Mouse (Mus musculus) cortical plate, adult 2 months (tissue): ENCODE measurements around the gene Ascc1. TPM values are rescaled to one million over a fixed set of nuclear protein-coding genes. Genes with fewer than 3 reads are reported as not detected.

ENCODE experiments used
- H3K27ac ChIP-seq: fragments of 200-500 bp; 2 replicates; pipeline ENCODE4 v1.5.1; 2012; ENCODE audit warnings: low read length, control low read depth, inconsistent platforms; ENCODE audit not compliant: insufficient read depth
- H3K4me1 ChIP-seq: fragments of 200-500 bp; 2 replicates; pipeline ENCODE4 v1.6.1; 2011; ENCODE audit warnings: low read length; ENCODE audit not compliant: control insufficient read depth, insufficient read depth
- H3K4me3 ChIP-seq: fragments of 200-500 bp; 2 replicates; pipeline ENCODE4 v1.5.1; 2011; ENCODE audit warnings: mild to moderate bottlenecking, low read length, control low read depth; ENCODE audit not compliant: insufficient read depth
- CTCF ChIP-seq: fragments of 200-500 bp; IDR thresholded peaks from 2 replicates; pipeline ENCODE4 v1.5.1; 2011; ENCODE audit warnings: mild to moderate bottlenecking, control low read depth, low read length; ENCODE audit not compliant: insufficient read depth; ENCODE audit errors: extremely low read depth
- POLR2A ChIP-seq: fragments of 200-500 bp; IDR thresholded peaks from 2 replicates; pipeline ENCODE4 v1.6.1; 2011; ENCODE audit warnings: mild to moderate bottlenecking, low read length, control low read depth; ENCODE audit not compliant: insufficient read depth; ENCODE audit errors: extremely low read depth
- polyA plus RNA-seq: library from polyadenylated mRNA; depleted of rRNA; stranded (reverse); fragments of >200 nt; gene quantifications from 2 replicates; pipeline ENCODE4 v1.2.3, GENCODE M21; 2012

The Ascc1 gene
- polyA plus RNA-seq, 1 experiment, result 22.7 TPM

DNA sequence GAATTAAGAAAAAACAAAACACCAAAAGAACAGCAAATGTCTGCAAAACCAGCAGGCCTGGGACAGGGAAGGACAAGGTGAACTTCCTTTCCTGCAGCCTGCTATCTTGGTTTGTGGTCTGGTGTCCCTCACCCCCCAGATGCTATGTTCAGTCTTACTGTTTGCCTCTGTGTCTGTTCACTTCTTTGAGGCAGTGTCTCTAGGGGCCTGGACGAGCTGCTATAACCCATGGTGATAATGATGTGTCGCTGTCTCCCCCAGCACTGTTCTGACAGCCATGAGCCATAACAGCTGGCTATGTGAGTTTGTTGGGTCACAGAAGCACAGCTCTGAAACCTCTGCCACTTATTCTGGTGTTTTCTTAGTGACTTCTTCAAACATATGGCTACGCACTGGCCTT is 27.8 kb upstream of the Ascc1 start:
- Histone ChIP-seq H3K27ac (peak overlapping the region; percentile 64), H3K4me1 (peaks cover 22% of the 10 kb centered on the region), H3K4me3 (no peak overlapping the region)
- no peak for TF ChIP-seq POLR2A
- no peak for TF ChIP-seq CTCF

DNA sequence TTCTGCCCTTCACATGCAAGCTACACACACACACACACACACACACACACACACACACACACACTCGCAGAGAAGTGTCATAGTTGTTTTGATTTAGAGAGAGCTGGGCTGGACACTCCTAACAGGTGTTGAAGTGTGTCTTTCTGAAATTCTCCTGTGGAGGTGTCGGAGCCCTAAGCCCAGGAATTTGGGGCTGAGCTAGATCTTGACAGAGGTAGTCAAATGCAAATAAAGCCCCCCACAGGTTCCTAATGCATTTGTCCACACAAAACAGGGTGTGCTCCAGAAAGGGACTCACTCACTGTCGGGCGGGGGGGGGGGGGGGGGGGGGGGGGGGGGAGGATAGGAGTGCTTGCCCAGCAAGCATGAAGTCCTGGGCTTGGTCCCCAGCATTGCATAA is 25.5 kb upstream of the Ascc1 start:
- Histone ChIP-seq H3K4me3 (no peak overlapping the region), H3K27ac (no peak overlapping the region), H3K4me1 (peaks cover 17% of the 10 kb centered on the region)
- TF ChIP-seq CTCF, result no peak
- TF ChIP-seq POLR2A, result no peak

DNA sequence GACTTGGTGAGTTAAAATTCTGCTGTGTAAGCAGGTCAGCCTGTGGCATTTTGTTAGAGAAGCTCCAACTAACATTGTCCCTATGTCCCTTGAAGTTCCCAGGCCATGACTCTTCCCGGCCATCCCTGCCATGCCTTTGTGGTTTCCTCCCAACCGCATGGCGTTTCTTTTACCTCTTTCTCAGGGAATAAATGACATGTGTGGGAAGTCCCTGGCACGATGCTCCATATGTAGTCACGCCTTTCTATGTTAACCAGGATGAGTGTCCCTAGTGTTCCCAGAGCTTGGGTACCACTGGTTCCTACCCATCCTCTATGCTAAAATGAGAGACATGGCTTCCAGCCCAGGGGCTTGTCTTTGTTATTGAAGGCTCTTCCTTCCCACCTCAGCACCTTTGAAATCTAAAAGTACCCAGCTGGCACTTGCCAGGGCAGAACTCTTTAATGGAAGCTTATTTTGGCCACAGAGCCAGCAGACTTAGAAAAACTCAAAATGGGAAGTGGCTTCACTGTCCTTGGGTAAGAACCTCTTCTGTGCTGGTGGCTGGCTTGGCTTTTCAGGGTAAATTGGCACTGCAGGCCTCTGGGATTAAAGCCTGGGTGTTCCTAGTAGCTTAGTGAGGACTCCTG is 24.8 kb upstream of the Ascc1 start:
- TF ChIP-seq POLR2A, result no peak
- no peak for TF ChIP-seq CTCF
- H3K4me3 ChIP-seq, result no peak overlapping the region
- H3K4me1 ChIP-seq, result peaks cover 17% of the 10 kb centered on the region
- peak overlapping the region; percentile 69 for H3K27ac ChIP-seq

DNA sequence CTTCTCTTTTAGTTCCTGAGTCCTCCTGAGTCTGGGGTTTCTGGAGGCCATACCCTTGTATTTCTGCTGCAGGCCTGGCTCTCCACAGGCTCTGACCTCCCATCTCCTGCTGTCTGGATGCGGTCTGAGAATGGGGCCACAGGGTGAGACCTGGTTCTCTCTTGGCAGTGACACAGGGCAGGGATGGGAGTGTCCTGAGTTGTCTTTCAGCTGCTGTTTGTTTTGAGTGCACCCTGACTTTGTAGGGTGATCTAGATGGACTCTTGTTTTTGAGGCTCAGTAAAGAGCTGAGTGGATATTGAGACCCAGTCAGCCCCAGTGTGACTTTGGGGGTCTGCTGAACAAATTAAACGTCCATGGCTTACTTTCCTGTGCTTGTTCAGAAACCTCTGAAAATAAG is 24.2 kb upstream of the Ascc1 start:
- Histone ChIP-seq H3K27ac (peak overlapping the region; percentile 69), H3K4me1 (peaks cover 17% of the 10 kb centered on the region), H3K4me3 (no peak overlapping the region)
- TF ChIP-seq CTCF (no peak), POLR2A (no peak)

DNA sequence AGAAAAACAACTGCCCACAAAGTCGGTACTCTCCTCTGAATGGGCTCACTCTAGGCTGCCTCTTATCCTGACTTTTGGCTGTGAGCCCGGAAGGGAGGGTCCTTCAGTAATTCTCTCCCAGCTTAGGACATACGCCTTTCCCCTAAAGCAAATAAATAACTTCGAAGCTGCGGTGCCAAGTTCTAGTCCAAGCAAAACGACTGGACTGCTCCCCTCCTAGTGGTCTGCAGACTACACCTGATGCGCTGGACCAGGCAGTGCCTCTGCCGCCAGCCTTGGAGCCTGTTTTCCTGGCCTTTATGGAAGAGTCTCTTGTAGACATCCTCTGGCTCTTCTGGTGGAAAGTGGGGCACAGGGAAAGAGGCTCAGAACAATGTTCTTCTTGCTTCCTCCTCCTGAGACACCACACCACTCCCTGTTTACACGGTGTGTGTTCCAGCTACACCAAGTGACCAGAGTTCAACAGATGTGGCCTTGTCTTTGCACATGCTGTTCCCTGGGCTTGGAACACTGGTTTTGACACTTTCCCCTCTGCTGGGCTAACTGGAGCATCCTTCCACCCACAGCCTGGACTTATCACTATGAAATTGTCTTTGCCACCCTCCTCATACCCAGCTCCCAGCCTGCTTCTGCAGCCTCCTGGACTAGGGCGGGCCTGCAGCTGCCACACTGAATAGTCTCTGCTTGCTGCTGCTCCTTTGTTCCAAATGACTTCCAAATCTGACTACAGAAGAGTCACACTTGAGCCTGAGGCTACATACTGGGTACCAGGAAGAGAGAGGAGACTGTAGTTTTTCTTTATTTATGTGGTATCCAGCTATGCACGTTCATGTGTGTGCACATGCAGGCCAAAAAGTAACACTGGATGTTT is 23.5 kb upstream of the Ascc1 start:
- H3K4me3 ChIP-seq, result no peak overlapping the region
- TF ChIP-seq CTCF (no peak), POLR2A (no peak)
- H3K4me1 ChIP-seq, result peaks cover 15% of the 10 kb centered on the region
- H3K27ac ChIP-seq, result peak overlapping the region; percentile 69

DNA sequence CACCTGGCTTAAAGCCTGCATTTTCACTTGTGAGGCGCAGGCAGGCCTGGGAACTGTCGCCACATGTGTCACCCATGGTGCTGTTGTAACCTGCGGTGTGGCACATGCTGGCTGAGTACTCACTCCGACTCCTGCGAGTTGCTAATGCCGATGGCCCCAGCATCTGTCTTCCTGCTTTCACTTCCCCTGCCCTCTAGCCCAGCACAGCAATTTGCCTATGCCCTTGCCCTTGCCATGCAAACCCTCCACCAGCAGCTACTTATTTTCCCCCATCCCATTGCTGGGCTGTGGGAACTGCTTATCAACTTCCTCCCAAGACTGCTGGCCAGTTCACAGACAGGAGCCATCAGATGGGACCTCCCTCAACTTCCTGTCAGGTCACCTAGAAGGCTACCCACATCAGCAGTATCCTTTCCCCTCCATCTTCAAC is 21.8 kb upstream of the Ascc1 start:
- no peak for TF ChIP-seq CTCF
- Histone ChIP-seq H3K4me3 (no peak overlapping the region), H3K4me1 (peaks cover 14% of the 10 kb centered on the region), H3K27ac (peak overlapping the region; percentile 9; the same call in 1 of the 2 replicates)

DNA sequence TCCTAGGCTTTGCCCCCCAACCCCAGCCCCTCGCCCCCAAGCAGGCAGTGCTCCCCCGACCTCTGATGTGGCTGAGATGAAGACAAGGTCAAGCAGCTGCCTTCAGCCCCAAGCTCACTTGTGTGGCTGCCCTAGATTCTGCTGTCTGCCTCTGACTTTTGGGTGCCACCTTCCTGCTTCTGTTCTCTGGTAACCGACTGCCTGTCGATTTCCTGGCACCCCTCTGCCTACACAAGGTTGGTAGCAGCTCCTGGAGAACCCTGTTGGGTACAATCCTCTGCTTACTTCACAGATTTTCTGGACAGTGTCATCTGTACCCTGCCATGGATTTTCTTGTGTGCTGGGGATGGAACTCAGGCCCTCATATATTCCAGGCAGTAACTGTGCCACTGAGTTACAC is 21.3 kb upstream of the Ascc1 start:
- Histone ChIP-seq H3K4me3 (no peak overlapping the region), H3K27ac (no peak overlapping the region), H3K4me1 (peaks cover 14% of the 10 kb centered on the region)
- TF ChIP-seq CTCF, result no peak
- TF ChIP-seq POLR2A, result no peak

DNA sequence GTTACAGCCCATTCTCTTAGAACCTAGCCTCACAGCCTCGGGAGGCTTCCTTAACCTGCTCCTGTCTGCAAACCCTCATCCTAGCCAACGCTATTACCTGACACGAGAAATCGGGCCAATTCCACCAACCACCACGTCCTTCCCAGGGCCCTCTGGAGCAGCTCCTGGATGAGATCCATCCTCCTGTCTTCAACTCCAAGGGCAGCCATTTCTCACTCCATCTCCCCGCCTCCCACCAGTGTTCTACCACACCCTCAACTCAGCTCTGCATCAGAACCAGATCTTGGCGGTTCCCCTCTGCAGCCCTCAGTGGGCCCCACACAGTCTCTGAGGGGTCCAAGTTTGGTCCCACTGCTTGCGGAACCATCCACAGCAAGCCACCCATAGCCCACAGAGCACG is 20.8 kb upstream of the Ascc1 start:
- H3K27ac ChIP-seq, result no peak overlapping the region

DNA sequence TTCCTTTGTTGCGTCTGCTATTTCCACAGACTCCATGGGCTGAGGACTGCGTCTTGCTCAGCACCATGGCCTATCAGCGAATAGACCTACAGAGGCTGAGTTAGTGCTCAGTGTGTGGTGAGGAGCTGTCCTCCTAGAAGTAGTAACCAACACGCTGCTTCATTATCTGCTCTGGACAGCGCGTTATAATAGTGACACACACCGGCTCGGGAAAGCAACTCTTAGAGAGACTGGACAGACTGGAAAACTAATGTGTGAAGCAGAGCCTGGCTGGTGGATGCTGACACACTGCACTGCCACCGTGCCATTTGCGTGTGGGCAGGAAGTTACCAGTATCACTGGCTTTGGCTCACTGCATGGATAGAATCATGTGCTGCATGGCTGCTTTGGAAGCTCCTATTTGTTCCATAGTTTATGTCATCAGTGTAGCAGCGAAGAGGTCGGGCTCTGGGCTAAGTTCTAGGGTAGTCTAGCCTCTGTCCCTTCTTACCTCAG is 20.2 kb upstream of the Ascc1 start:
- H3K4me1 ChIP-seq, result peaks cover 14% of the 10 kb centered on the region
- TF ChIP-seq POLR2A, result no peak
- no peak for TF ChIP-seq CTCF
- no peak overlapping the region for H3K27ac ChIP-seq
- H3K4me3 ChIP-seq, result no peak overlapping the region

More for the DNA sequence above, 20.8 kb upstream of the Ascc1 start:
- TF ChIP-seq CTCF, result no peak
- TF ChIP-seq POLR2A, result no peak
- H3K4me3 ChIP-seq, result no peak overlapping the region
- peaks cover 14% of the 10 kb centered on the region for H3K4me1 ChIP-seq

DNA sequence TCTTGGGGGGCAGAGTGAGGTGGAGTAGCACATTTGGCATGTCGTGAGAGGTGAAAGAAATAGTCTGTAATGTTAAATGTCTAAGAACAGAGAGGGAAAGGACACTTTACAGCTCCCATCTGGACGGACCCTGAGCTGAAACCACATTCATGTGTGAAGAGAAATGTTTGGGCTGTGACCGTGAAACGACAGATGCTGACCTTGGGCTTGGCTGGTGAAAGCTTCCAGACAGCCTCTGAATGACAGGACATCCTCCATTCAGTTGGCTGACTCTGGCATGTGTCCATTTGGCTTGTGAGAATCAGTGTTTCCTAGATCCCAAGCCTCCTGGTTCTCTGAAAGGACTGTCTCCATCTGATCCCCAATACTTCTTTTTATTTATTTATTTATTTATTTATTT is 14.6 kb upstream of the Ascc1 start:
- H3K27ac ChIP-seq, result no peak overlapping the region
- no peaks in the 10 kb centered on the region for H3K4me1 ChIP-seq
- no peak overlapping the region for H3K4me3 ChIP-seq
- TF ChIP-seq CTCF, result no peak
- TF ChIP-seq POLR2A, result no peak
